Mouse (Mus musculus) hindlimb bud, embryonic 11.5 days (tissue): ENCODE data around the gene Carmil1.

Experiments
- DNase-seq: peaks from one replicate; pipeline ENCODE4 v3.0.0-alpha.2; 2012; ENCODE audit warnings: low read depth, low spot score; ENCODE audit errors: extremely low spot score

Carmil1 gene

GRCm38 (mm10) chr13:24280439-24281431 lies at the start of gene Carmil1:
TSS of gene Carmil1 (minus strand) at chr13:24280795.
- DNase-seq: no peak

GRCm38 (mm10) chr13:24330128-24330527 lies 49.5 kb upstream of the Carmil1 start:
- no peak for DNase-seq

GRCm38 (mm10) chr13:24328036-24328817 lies 47.6 kb upstream of the Carmil1 start:
- DNase-seq: no peak

- no peak for DNase-seq
Measured at GRCm38 (mm10) chr13:24327201-24327600, 46.6 kb upstream of the Carmil1 start, which contains the start of gene Cmah. TSS of gene Cmah (plus strand) at chr13:24327404.

GRCm38 (mm10) chr13:24321313-24321712 lies 40.7 kb upstream of the Carmil1 start:
- no peak for DNase-seq

GRCm38 (mm10) chr13:24318618-24319017 lies 38.0 kb upstream of the Carmil1 start:
- DNase-seq: no peak

GRCm38 (mm10) chr13:24316563-24316962 lies 36.0 kb upstream of the Carmil1 start:
- DNase-seq: no peak

- no peak for DNase-seq
Measured at GRCm38 (mm10) chr13:24311011-24311940, 30.7 kb upstream of the Carmil1 start.

- no peak for DNase-seq
Measured at GRCm38 (mm10) chr13:24306248-24306647, 25.7 kb upstream of the Carmil1 start.

GRCm38 (mm10) chr13:24305486-24305885 lies 24.9 kb upstream of the Carmil1 start:
- DNase-seq: no peak

GRCm38 (mm10) chr13:24297252-24297651 lies 16.7 kb upstream of the Carmil1 start:
- no peak for DNase-seq

- DNase-seq: no peak
Measured at GRCm38 (mm10) chr13:24287381-24287780, 6.8 kb upstream of the Carmil1 start.

- DNase-seq: no peak
Measured at GRCm38 (mm10) chr13:24279762-24280438, 695 bp downstream of the Carmil1 start.

- DNase-seq: no peak
Measured at GRCm38 (mm10) chr13:24279407-24279761, 1.2 kb downstream of the Carmil1 start.

- no peak for DNase-seq
Measured at GRCm38 (mm10) chr13:24272740-24273377, 7.7 kb downstream of the Carmil1 start.

- DNase-seq: no peak
Measured at GRCm38 (mm10) chr13:24269100-24269465, 11.5 kb downstream of the Carmil1 start.

GRCm38 (mm10) chr13:24268355-24269099 lies 12.1 kb downstream of the Carmil1 start:
- no peak for DNase-seq

GRCm38 (mm10) chr13:24264760-24265159 lies 15.8 kb downstream of the Carmil1 start:
- DNase-seq: no peak

- no peak for DNase-seq
Measured at GRCm38 (mm10) chr13:24263560-24263959, 17.0 kb downstream of the Carmil1 start.
